Mouse (Mus musculus) olfactory bulb, adult 2 months (tissue): Measurements from ENCODE around the gene Spock1.

Experiments used
- CTCF ChIP-seq: fragments of 200-500 bp; IDR thresholded peaks from 2 replicates; pipeline ENCODE4 v1.5.1; 2012; ENCODE audit warnings: low read depth, mild to moderate bottlenecking, low read length, moderate library complexity; ENCODE audit not compliant: insufficient read depth
- POLR2A ChIP-seq: fragments of 200-500 bp; IDR thresholded peaks from 2 replicates; pipeline ENCODE4 v1.6.1; 2012; ENCODE audit warnings: mild to moderate bottlenecking, low read depth, low read length, moderate library complexity; ENCODE audit not compliant: insufficient read depth

DNA sequence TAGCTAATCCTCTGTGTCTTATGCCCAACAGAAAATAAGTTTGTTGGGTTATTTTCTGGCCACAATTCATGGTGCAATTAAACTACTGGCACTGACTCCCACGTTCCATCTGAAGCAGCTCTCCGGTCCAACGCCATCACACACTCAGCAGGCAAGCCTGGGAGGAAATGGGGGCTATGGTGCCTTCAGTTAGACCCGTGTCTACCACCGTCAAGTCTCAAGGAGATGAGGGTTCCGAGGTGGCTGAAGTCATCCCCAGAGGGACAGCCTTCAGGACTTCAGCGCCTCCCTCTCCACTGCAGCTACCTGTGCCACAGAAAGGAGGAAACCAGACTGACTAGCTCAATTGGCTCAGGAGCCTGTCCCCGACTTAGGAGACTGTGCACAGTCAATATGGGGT lies 53.7 kb downstream of the Spock1 start:
- TF ChIP-seq CTCF (no peak), POLR2A (no peak)
